Mouse (Mus musculus) stomach, embryonic 14.5 days (tissue): Measurements from ENCODE around the gene Slc6a21. TPM values are rescaled to one million over a fixed set of nuclear protein-coding genes. Genes with fewer than 3 reads are reported as not detected.
"Not testable (repeated sequence)": the region's sequence is repeated elsewhere in the genome, so short reads cannot be mapped to it uniquely, and the experiment has no call there.

Source experiments
- ATAC-seq: fragments of 200-750 bp; cut with Nextera tagmentation; 2 replicates; pipeline ENCODE4 v1.8.0; 2017; ENCODE audit warnings: low read depth, moderate TSS enrichment; ENCODE audit not compliant: insufficient number of reproducible peaks, insufficient read depth, low FRiP score
- H3K27ac ChIP-seq: fragments of 300-500 bp; sonication (generic); 2 replicates; pipeline ENCODE4 v1.5.1; 2014; ENCODE audit warnings: mild to moderate bottlenecking, low read length, moderate library complexity, mixed read lengths
- H3K27me3 ChIP-seq: fragments of 300-500 bp; sonication (generic); 2 replicates; pipeline ENCODE4 v1.6.1; 2014; ENCODE audit warnings: low read length, control low read depth, mixed read lengths; ENCODE audit not compliant: control insufficient read depth, insufficient read depth
- H3K36me3 ChIP-seq: fragments of 300-500 bp; sonication (generic); 2 replicates; pipeline ENCODE4 v1.6.1; 2014; ENCODE audit warnings: mild to moderate bottlenecking, control low read depth, low read length, moderate library complexity, mixed read lengths; ENCODE audit not compliant: control insufficient read depth, insufficient read depth
- H3K4me1 ChIP-seq: fragments of 300-500 bp; sonication (generic); 2 replicates; pipeline ENCODE4 v1.6.1; 2014; ENCODE audit warnings: low read length, control low read depth, mixed read lengths; ENCODE audit not compliant: control insufficient read depth, insufficient read depth
- H3K4me2 ChIP-seq: fragments of 300-500 bp; sonication (generic); replicated peaks from 2 replicates; pipeline ENCODE4 v1.6.1; 2014; ENCODE audit warnings: low read depth, low read length, control low read depth
- H3K4me3 ChIP-seq: fragments of 300-500 bp; sonication (generic); 2 replicates; pipeline ENCODE4 v1.5.1; 2014; ENCODE audit warnings: low read depth, low read length, control low read depth
- H3K9ac ChIP-seq: fragments of 300-500 bp; sonication (generic); replicated peaks from 2 replicates; pipeline ENCODE4 v1.6.1; 2014; ENCODE audit warnings: low read depth, mild to moderate bottlenecking, control low read depth, low read length, moderate library complexity, mixed read lengths
- H3K9me3 ChIP-seq: fragments of 300-500 bp; sonication (generic); 2 replicates; pipeline ENCODE4 v1.6.1; 2016; ENCODE audit warnings: low read depth, low read length, control low read depth; ENCODE audit not compliant: control insufficient read depth
- WGBS: fragments of 180-500 bp; shearing (Covaris S2); extraction: QIAGEN DNeasy Blood & Tissue Kit; methylation state at CpG from one replicate; pipeline ENCODE4 v1.1.7; 2014; 5-methylcytosine and 5-hydroxymethylcytosine counted together
- polyA plus RNA-seq: library from polyadenylated mRNA; unstranded; fragments of >200 nt; fragmentation: Nextera tagmentation; extraction: Ambion mirVana; gene quantifications from 2 replicates; pipeline ENCODE4 v1.2.1, GENCODE M21; 2014

Gene Slc6a21
- polyA plus RNA-seq, 1 experiment from 2014 or later, result not detected

GRCm38 (mm10) chr7:45241389-45241749 lies 35.9 kb upstream of the Slc6a21 start:
- 0 out of 2 replicates have a peak, but pooled peaks cover 3% of the 10 kb centered on the region for H3K27me3 ChIP-seq
- H3K9ac ChIP-seq, result no peak overlapping the region
- WGBS, result 82% methylated on average over 6 of the region's 6 CpGs
- H3K9me3 ChIP-seq, result no peaks in the 10 kb centered on the region
- 0 out of 2 replicates have a peak, but pooled peaks cover 3% of the 10 kb centered on the region for H3K4me1 ChIP-seq
- H3K27ac ChIP-seq, result no peak overlapping the region
- H3K36me3 ChIP-seq, result no peaks in the 10 kb centered on the region
- no peak for ATAC-seq
- 0 out of 2 replicates have a peak overlapping the region, but pooled peaks have one; percentile 20 for H3K4me3 ChIP-seq
- peak overlapping the region; percentile 46 for H3K4me2 ChIP-seq

- WGBS, result 41% methylated on average over 3 of the region's 3 CpGs
- H3K27ac ChIP-seq, result no peak overlapping the region
- H3K9me3 ChIP-seq, result no peaks in the 10 kb centered on the region
- ATAC-seq, result no peak
- no peaks in the 10 kb centered on the region for H3K36me3 ChIP-seq
- H3K27me3 ChIP-seq, result no peaks in the 10 kb centered on the region
- no peak overlapping the region for H3K4me3 ChIP-seq
- H3K9ac ChIP-seq, result no peak overlapping the region
- no peak overlapping the region for H3K4me2 ChIP-seq
- no peaks in the 10 kb centered on the region for H3K4me1 ChIP-seq
These were observed 29.6 kb upstream of the Slc6a21 start for GRCm38 (mm10) chr7:45247666-45248065.

DNA sequence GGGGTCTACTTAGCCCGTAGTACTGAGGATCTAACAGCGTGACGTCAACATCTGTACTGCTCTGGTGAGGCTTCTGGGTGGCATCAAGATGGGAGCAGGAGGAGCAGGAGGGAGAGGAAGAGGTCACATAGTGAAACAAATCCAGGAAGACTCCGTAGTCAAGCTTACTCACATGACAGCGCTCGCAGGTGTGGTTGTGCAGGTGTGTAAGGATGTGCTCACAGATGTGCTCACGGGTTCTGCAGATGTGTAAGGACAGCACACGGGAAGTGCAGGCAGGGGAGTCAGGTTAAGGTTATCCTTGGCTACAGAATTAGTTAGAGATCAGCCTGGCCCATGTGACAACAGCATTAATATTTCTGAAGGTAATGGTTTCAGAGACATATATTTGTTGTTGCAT lies 23.5 kb upstream of the Slc6a21 start:
- no peak overlapping the region for H3K9ac ChIP-seq
- H3K4me3 ChIP-seq, result no peak overlapping the region
- WGBS, result 73% methylated on average over 8 of the region's 8 CpGs
- H3K4me1 ChIP-seq, result no peaks in the 10 kb centered on the region
- no peaks in the 10 kb centered on the region for H3K27me3 ChIP-seq
- H3K4me2 ChIP-seq, result no peak overlapping the region
- no peak for ATAC-seq
- H3K9me3 ChIP-seq, result no peaks in the 10 kb centered on the region
- H3K27ac ChIP-seq, result no peak overlapping the region
- H3K36me3 ChIP-seq, result no peaks in the 10 kb centered on the region

GRCm38 (mm10) chr7:45255822-45256221 lies 21.5 kb upstream of the Slc6a21 start:
- not testable (repeated sequence) for H3K27me3 ChIP-seq, H3K4me1 ChIP-seq, H3K9ac ChIP-seq, H3K36me3 ChIP-seq, ATAC-seq, H3K4me3 ChIP-seq, H3K9me3 ChIP-seq, H3K27ac ChIP-seq, H3K4me2 ChIP-seq
- WGBS, result 62% methylated on average over 5 of the region's 7 CpGs

GRCm38 (mm10) chr7:45257063-45257840 lies 20.1 kb upstream of the Slc6a21 start:
- Histone ChIP-seq H3K9ac (no peak overlapping the region), H3K4me2 (no peak overlapping the region), H3K36me3 (no peaks in the 10 kb centered on the region), H3K27me3 (no peaks in the 10 kb centered on the region), H3K4me3 (no peak overlapping the region), H3K9me3 (no peaks in the 10 kb centered on the region), H3K27ac (no peak overlapping the region), H3K4me1 (peaks cover 3% of the 10 kb centered on the region; the same call in 1 of the 2 replicates)
- 52% methylated on average over 11 of the region's 11 CpGs for WGBS
- ATAC-seq, result no peak

DNA sequence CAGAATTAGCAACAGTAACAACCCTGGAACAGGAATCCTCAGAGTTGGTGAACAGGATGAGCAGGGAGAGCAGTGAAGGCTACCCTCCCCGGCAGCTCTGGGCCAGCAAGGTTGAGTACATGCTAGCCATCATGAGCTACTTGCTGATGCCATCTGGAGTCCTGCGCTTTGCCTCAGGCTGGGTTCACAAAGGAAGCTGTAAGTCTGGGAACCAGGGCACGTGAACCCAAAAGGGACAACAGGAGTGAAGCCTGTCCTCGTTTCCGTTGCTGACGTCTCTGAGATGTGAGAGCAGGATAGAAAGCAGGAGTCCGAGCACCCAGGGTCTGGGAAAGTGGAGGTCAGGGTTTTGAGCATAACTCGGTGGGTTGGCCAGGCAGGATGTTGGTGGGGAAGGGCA lies 18.0 kb upstream of the Slc6a21 start:
- ATAC-seq, result no peak
- Histone ChIP-seq H3K27ac (no peak overlapping the region), H3K36me3 (no peaks in the 10 kb centered on the region), H3K4me2 (no peak overlapping the region), H3K9ac (no peak overlapping the region), H3K9me3 (no peaks in the 10 kb centered on the region), H3K27me3 (no peaks in the 10 kb centered on the region), H3K4me3 (no peak overlapping the region), H3K4me1 (peaks cover 3% of the 10 kb centered on the region; the same call in 1 of the 2 replicates)
- 84% methylated on average over 8 of the region's 8 CpGs for WGBS

DNA sequence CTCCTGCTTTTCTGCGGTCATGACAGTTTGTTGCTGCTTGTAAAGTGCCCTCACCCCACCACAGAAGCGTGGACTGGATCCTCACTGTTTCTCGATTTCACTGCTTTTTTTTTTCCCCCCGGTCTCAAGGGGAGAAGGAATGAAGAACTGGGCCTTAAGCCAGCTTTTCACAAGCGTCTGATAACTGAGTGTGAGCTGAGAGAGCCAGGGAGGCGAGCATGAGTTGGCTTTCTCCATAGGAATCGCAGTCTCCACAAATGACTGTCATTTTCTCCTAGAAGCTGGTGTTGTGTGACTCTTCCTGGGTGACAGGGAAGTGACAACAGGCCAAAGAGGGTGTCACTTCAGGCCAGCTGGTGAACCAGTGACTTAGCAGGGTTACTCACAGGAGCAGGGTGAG lies 15.0 kb upstream of the Slc6a21 start:
- Histone ChIP-seq H3K4me2 (no peak overlapping the region), H3K27ac (no peak overlapping the region), H3K4me3 (no peak overlapping the region), H3K9ac (no peak overlapping the region), H3K4me1 (peaks cover 3% of the 10 kb centered on the region; the same call in 1 of the 2 replicates), H3K27me3 (no peaks in the 10 kb centered on the region), H3K9me3 (no peaks in the 10 kb centered on the region), H3K36me3 (no peaks in the 10 kb centered on the region)
- no peak for ATAC-seq
- WGBS, result 38% methylated on average over 7 of the region's 7 CpGs

DNA sequence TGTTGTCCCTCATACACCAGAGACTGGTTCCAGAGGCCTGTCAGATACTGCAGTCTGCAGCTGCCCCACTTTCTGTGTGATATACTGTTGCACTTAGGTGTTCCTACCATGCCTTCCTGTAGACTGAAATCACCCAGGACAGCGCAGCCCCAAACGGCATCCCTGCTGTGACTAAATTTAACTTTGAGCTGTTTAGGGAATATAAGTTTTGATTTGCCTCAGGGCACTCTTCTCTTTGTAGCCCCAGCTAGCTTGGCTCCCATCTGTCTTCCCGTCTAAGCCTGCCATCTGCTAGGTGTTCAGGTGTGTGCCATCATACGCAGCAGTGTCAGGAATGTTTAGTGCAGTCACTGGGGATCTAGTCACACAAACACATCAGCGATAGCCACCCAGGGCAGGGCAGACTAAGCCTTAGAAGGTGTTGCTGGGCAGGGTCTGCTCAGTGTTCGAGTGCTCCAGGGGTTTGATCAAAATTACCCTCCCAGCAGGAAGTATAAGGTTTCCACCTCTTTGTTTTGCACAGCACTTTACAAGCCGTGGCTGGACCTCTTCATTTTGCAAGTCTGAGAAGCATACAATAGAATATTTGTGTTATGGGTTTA lies 14.2 kb upstream of the Slc6a21 start:
- H3K4me2 ChIP-seq, result no peak overlapping the region
- ATAC-seq, result no peak
- WGBS, result 61% methylated on average over 7 of the region's 7 CpGs
- no peaks in the 10 kb centered on the region for H3K27me3 ChIP-seq
- H3K9ac ChIP-seq, result no peak overlapping the region
- H3K4me1 ChIP-seq, result peaks cover 3% of the 10 kb centered on the region; the same call in 1 of the 2 replicates
- H3K4me3 ChIP-seq, result no peak overlapping the region
- H3K9me3 ChIP-seq, result no peaks in the 10 kb centered on the region
- no peaks in the 10 kb centered on the region for H3K36me3 ChIP-seq
- H3K27ac ChIP-seq, result no peak overlapping the region
